In the genomic region with DNA sequence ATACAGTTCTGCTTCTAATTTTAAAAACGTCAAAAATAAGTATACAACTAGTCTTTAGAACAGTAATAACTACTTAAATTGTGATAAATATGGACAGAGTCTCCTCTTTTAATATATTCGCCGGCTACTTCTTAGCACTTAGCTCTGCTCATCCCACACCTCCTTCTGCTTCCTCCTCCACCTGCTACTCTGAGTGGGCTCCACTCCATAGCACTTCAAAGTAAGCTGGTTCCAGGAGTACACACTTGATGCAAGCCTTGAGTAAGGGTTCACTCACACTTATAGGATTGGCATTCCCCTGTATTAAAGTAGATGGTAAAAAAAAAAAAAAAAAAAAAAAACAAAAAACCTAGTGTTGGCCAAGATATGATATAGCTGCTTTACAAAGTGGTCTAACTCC, we compare ENCODE assay signal across 25 mouse cellular contexts.
"Had no signal": no experiment of that assay in that cellular context is flagged by ENCODE, and none has a peak within 500 bp of the region (broad histone marks: within the 10 kb centered on the region; RNA-seq: fewer than 3 reads in every experiment).

No protein-coding gene starts in this region.

- H3K36me3 ChIP-seq: heart, embryonic 10.5 days; heart, embryonic 12.5 days; hindbrain, embryonic 10.5 days; hindbrain, embryonic 13.5 days; hindbrain, embryonic 15.5 days; kidney, embryonic 15.5 days; limb, embryonic 13.5 days; limb, embryonic 15.5 days had no signal

- H3K4me2 ChIP-seq: heart, embryonic 12.5 days; hindbrain, embryonic 13.5 days; hindbrain, embryonic 15.5 days; kidney, embryonic 15.5 days; limb, embryonic 13.5 days; limb, embryonic 15.5 days had no signal

- ATAC-seq: forebrain, postnatal 0 days; hindbrain, postnatal 0 days; intestine, embryonic 16.5 days had no signal

- H3K9me3 ChIP-seq: heart, embryonic 10.5 days; heart, embryonic 12.5 days; hindbrain, embryonic 10.5 days; hindbrain, embryonic 13.5 days; hindbrain, embryonic 15.5 days; kidney, embryonic 15.5 days; limb, embryonic 13.5 days; limb, embryonic 15.5 days had no signal

- H3K4me1 ChIP-seq: heart, embryonic 10.5 days; heart, embryonic 12.5 days; hindbrain, embryonic 13.5 days; hindbrain, embryonic 15.5 days; kidney, embryonic 15.5 days; limb, embryonic 13.5 days; limb, embryonic 15.5 days had no signal

- H3K27ac ChIP-seq: heart, embryonic 10.5 days; hindbrain, embryonic 10.5 days; hindbrain, embryonic 13.5 days; hindbrain, embryonic 15.5 days; hindbrain, postnatal 0 days; kidney, embryonic 15.5 days; kidney, postnatal 0 days; limb, embryonic 13.5 days; limb, embryonic 15.5 days had no signal

- H3K9ac ChIP-seq: forebrain, postnatal 0 days; heart, embryonic 12.5 days; hindbrain, embryonic 13.5 days; hindbrain, embryonic 15.5 days; kidney, embryonic 15.5 days; limb, embryonic 13.5 days; limb, embryonic 15.5 days had no signal

- H3K4me3 ChIP-seq: heart, embryonic 10.5 days; heart, embryonic 12.5 days; hindbrain, embryonic 10.5 days; hindbrain, embryonic 13.5 days; hindbrain, embryonic 15.5 days; kidney, embryonic 15.5 days; limb, embryonic 13.5 days; limb, embryonic 15.5 days had no signal

- H3K27me3 ChIP-seq: heart, embryonic 12.5 days; hindbrain, embryonic 13.5 days; hindbrain, embryonic 15.5 days; kidney, embryonic 15.5 days; limb, embryonic 13.5 days; limb, embryonic 15.5 days had no signal

- DNase-seq: forebrain, postnatal 0 days; gastrocnemius, postnatal 10 days; gastrocnemius, postnatal 25 days; heart, adult 18-20 months; heart, postnatal 10 days; heart, postnatal 4 days; kidney, adult 11 months; kidney, adult 2 months; kidney, adult 9 months; kidney, postnatal 14 days; kidney, postnatal 36 days; layer of hippocampus, adult 9-11 months; layer of hippocampus, postnatal 36 days; left cerebral cortex, postnatal 4 days had no signal
